Mouse (Mus musculus) forebrain, postnatal 0 days (tissue): ENCODE data around the gene Cartpt. TPM values are rescaled to one million over a fixed set of nuclear protein-coding genes. Genes with fewer than 3 reads are reported as not detected.

ENCODE experiments used
- ATAC-seq: fragments of 200-750 bp; cut with Nextera tagmentation; 2 replicates; pipeline ENCODE4 v1.8.0; 2017; ENCODE audit warnings: mild to moderate bottlenecking, moderate library complexity
- DNase-seq: peaks from one replicate; pipeline ENCODE4 v3.0.0-alpha.2; 2015
- H3K27ac ChIP-seq: fragments of 300-500 bp; sonication (generic); 2 replicates; pipeline ENCODE4 v1.5.1; 2014; ENCODE audit warnings: low read depth, mild to moderate bottlenecking, antibody characterized with exemption, low read length, moderate library complexity, mixed read lengths
- H3K27me3 ChIP-seq: fragments of 300-500 bp; sonication (generic); 2 replicates; pipeline ENCODE4 v1.6.1; 2014; ENCODE audit warnings: mild to moderate bottlenecking, low read length, mixed read lengths; ENCODE audit not compliant: insufficient read depth
- H3K36me3 ChIP-seq: fragments of 300-500 bp; sonication (generic); 2 replicates; pipeline ENCODE4 v1.6.1; 2014; ENCODE audit warnings: mild to moderate bottlenecking, moderate library complexity; ENCODE audit not compliant: insufficient read depth
- H3K4me1 ChIP-seq: fragments of 300-500 bp; sonication (generic); 2 replicates; pipeline ENCODE4 v1.6.1; 2014; ENCODE audit warnings: antibody characterized with exemption; ENCODE audit not compliant: insufficient read depth
- H3K4me2 ChIP-seq: fragments of 300-500 bp; sonication (generic); 2 replicates; pipeline ENCODE4 v1.6.1; 2014; ENCODE audit warnings: low read depth, mild to moderate bottlenecking, moderate library complexity
- H3K4me3 ChIP-seq: fragments of 300-500 bp; sonication (generic); 2 replicates; pipeline ENCODE4 v1.5.1; 2014; ENCODE audit warnings: low read depth, low read length, mixed read lengths
- H3K9ac ChIP-seq: fragments of 300-500 bp; sonication (generic); 2 replicates; pipeline ENCODE4 v1.6.1; 2014; ENCODE audit warnings: mild to moderate bottlenecking
- H3K9me3 ChIP-seq: fragments of 300-500 bp; sonication (generic); 2 replicates; pipeline ENCODE4 v1.6.1; 2016; ENCODE audit warnings: low read length
- CTCF ChIP-seq: sonication (generic); IDR thresholded peaks from 2 replicates; pipeline ENCODE4 v1.5.1; 2016; ENCODE audit warnings: antibody characterized with exemption, control low read depth, low read depth
- WGBS: fragments of 180-500 bp; shearing (Covaris S2); extraction: QIAGEN DNeasy Blood & Tissue Kit; methylation state at CpG from one replicate; pipeline ENCODE4 v1.1.7; 2014; 5-methylcytosine and 5-hydroxymethylcytosine counted together
- polyA plus RNA-seq: library from polyadenylated mRNA; unstranded; fragments of >200 nt; fragmentation: Nextera tagmentation; extraction: Ambion mirVana; gene quantifications from 2 replicates; pipeline ENCODE4 v1.2.1, GENCODE M21; 2015
- total RNA-seq: library from RNA; depleted of rRNA; stranded (reverse); fragments of >200 nt; gene quantifications from 2 replicates; pipeline ENCODE4 v1.2.3, GENCODE M21; 2014; rRNA removed

Cartpt gene
- total RNA-seq (3.0 and 3.2 TPM in 2 replicates), polyA plus RNA-seq (4.4 and 8.0 TPM in 2 replicates)

DNA sequence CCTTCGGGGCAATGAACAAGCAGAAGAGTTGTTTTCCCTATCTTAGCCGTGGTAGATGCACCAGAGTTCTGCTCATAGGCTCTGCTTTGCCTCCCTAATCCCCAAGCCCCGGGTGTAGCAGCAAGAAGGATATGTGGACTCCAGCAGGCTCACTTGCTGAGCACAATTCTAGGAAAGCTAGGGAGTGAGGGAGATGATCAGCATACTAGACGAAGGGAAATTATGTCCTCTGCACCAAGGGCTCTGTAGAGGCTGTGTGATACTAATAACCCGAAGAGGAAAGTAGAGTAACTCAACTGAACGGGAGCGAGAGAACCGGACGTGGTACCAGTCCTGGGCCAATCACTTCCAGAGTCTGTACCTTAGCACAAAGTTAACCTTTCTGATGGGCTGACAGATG is at the start of gene Cartpt:
Gene Cartpt, minus strand, starts transcription at position 127 of the 400 bp plus-strand sequence.
- peak within 1 kb of the TSS; percentile 59 for H3K4me2 ChIP-seq
- no peak for TF ChIP-seq CTCF
- H3K36me3 ChIP-seq = no peaks in the 10 kb centered on the region
- ATAC-seq (peak; percentile 23; the same call in 1 of the 2 replicates), DNase-seq (peak; percentile 10)
- no peak within 1 kb of the TSS for H3K27ac ChIP-seq
- peak within 1 kb of the TSS; percentile 31; the same call in 1 of the 2 replicates for H3K9ac ChIP-seq
- H3K27me3 ChIP-seq = peaks cover 20% of the 10 kb centered on the region
- H3K4me3 ChIP-seq = peak within 1 kb of the TSS; percentile 35
- no peaks in the 10 kb centered on the region for H3K9me3 ChIP-seq
- 41% methylated on average over 9 of the region's 9 CpGs for WGBS
- H3K4me1 ChIP-seq = peaks cover 6% of the 10 kb centered on the region; the same call in 1 of the 2 replicates

DNA sequence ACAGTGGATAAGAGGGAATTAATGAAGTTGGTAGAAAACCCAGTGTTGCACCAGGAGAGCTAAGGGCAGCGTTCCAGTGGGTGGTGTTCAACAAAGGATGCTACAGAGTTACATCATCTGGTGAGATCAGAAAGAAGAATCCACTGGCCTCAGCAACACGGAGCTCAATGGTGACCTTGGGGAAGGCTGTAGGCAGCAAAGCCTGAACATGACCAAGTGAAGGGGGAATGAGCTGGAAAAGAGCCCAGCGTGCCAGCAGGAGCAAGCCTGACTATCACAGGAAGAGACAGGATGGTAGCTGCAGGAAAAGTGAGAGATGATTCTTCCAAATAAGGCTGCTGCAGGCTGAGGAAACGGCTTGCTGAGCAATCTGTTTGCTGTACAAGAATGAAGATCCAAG is 46.5 kb upstream of the Cartpt start:
- WGBS = 67% methylated on average over 4 of the region's 4 CpGs
- H3K4me2 ChIP-seq = no peak overlapping the region
- TF ChIP-seq CTCF = no peak
- H3K9ac ChIP-seq = no peak overlapping the region
- H3K36me3 ChIP-seq = peaks cover 12% of the 10 kb centered on the region
- no peak overlapping the region for H3K4me3 ChIP-seq
- no peaks in the 10 kb centered on the region for H3K27me3 ChIP-seq
- H3K27ac ChIP-seq = no peak overlapping the region
- no peaks in the 10 kb centered on the region for H3K4me1 ChIP-seq
- no peak for ATAC-seq
- H3K9me3 ChIP-seq = no peaks in the 10 kb centered on the region
- DNase-seq = no peak

- no peaks in the 10 kb centered on the region for H3K9me3 ChIP-seq
- WGBS = 99% methylated on average over 2 of the region's 2 CpGs
- DNase-seq (no peak), ATAC-seq (no peak)
- 0 out of 2 replicates have a peak, but pooled peaks cover 6% of the 10 kb centered on the region for H3K4me1 ChIP-seq
- H3K27me3 ChIP-seq = no peaks in the 10 kb centered on the region
- H3K4me2 ChIP-seq = no peak overlapping the region
- 0 out of 2 replicates have a peak, but pooled peaks have one; percentile 5 for TF ChIP-seq CTCF
- no peak overlapping the region for H3K9ac ChIP-seq
- no peak overlapping the region for H3K4me3 ChIP-seq
- H3K36me3 ChIP-seq = no peaks in the 10 kb centered on the region
- H3K27ac ChIP-seq = no peak overlapping the region
Measured at GRCm38 (mm10) chr13:99943525-99943924, 42.6 kb upstream of the Cartpt start.

DNA sequence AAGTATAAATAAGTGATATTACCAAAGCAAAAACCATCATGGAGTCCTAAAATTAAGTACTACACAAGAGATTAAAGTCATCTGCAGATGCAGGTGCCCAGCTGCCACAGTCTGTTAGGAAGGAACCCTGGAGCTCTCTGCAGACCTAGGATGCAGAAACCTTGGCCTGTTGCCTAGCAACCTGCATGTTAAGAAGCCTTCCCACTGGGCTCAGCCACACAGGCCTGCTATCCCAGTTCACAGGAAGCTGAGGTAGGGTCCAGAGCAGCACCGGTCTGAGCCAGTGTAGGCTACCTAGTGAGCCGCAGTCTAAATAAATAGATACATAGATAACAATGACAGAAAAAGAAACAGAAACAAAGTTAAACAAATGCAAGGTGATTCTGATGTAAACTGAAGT is 39.7 kb upstream of the Cartpt start:
- 16% methylated on average over 2 of the region's 2 CpGs for WGBS
- peak; percentile 71 for ATAC-seq
- H3K36me3 ChIP-seq = no peaks in the 10 kb centered on the region
- no peak overlapping the region for H3K4me3 ChIP-seq
- H3K9me3 ChIP-seq = no peaks in the 10 kb centered on the region
- no peak for TF ChIP-seq CTCF
- H3K4me1 ChIP-seq = 0 out of 2 replicates have a peak, but pooled peaks cover 6% of the 10 kb centered on the region
- no peak overlapping the region for H3K9ac ChIP-seq
- no peak overlapping the region for H3K27ac ChIP-seq
- H3K27me3 ChIP-seq = no peaks in the 10 kb centered on the region
- no peak overlapping the region for H3K4me2 ChIP-seq
- DNase-seq = peak; percentile 50

- ATAC-seq (no peak), DNase-seq (no peak)
- no peak overlapping the region for H3K9ac ChIP-seq
Measured at GRCm38 (mm10) chr13:99939320-99939671, 38.4 kb upstream of the Cartpt start.

DNA sequence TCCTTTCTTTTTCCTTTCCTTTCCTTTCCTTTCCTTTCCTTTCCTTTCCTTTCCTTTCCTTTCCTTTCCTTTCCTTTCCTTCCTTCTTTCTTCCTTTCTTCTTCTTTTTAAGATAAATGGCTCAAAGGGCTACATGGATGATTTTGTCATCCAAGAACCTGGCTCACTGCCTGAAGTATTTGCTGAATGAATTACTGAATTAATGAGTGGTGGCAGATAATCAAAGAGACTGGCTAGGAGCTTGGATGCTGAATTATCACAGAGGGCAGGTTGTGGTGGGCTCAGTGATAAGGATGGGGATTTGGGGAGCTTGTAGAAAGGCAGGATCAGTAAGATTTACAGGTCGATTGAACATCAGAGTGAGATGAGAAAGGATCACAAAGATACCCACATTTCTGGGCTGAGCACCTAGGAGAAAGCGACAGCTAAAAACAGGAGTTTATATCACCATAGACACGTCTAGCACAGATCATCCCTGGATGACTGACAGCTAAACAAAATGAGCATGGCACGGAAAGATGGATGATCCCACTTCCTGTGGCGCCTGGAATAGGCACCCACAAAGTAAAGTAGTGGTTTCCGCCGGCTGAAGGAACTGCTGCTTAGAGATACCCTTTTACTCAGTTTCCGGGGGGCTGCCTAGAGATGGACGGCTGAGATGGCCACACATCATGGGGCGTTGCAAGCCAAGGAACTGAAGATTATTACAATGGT is 37.9 kb upstream of the Cartpt start:
- ATAC-seq (no peak), DNase-seq (no peak)
- H3K27ac ChIP-seq = no peak overlapping the region
- 0 out of 2 replicates have a peak, but pooled peaks cover 6% of the 10 kb centered on the region for H3K4me1 ChIP-seq
- H3K36me3 ChIP-seq = no peaks in the 10 kb centered on the region
- H3K27me3 ChIP-seq = no peaks in the 10 kb centered on the region
- no peak overlapping the region for H3K9ac ChIP-seq
- no peak overlapping the region for H3K4me2 ChIP-seq
- no peaks in the 10 kb centered on the region for H3K9me3 ChIP-seq
- H3K4me3 ChIP-seq = no peak overlapping the region
- 76% methylated on average over 10 of the region's 10 CpGs for WGBS
- no peak for TF ChIP-seq CTCF

More at GRCm38 (mm10) chr13:99939320-99939671, 38.4 kb upstream of the Cartpt start:
- Histone ChIP-seq H3K9me3 (no peaks in the 10 kb centered on the region), H3K4me1 (0 out of 2 replicates have a peak, but pooled peaks cover 6% of the 10 kb centered on the region), H3K27ac (no peak overlapping the region), H3K4me2 (no peak overlapping the region), H3K36me3 (no peaks in the 10 kb centered on the region), H3K27me3 (no peaks in the 10 kb centered on the region), H3K4me3 (no peak overlapping the region)
- TF ChIP-seq CTCF = no peak
- 45% methylated on average over 8 of the region's 8 CpGs for WGBS

GRCm38 (mm10) chr13:99937741-99938140 is 36.9 kb upstream of the Cartpt start:
- H3K27ac ChIP-seq = no peak overlapping the region

More at GRCm38 (mm10) chr13:99937741-99938140, 36.9 kb upstream of the Cartpt start:
- H3K4me3 ChIP-seq = no peak overlapping the region
- ATAC-seq (0 out of 2 replicates have a peak, but pooled peaks have one; percentile 14), DNase-seq (peak; percentile 20)
- no peak overlapping the region for H3K9ac ChIP-seq
- no peak for TF ChIP-seq CTCF
- H3K27me3 ChIP-seq = no peaks in the 10 kb centered on the region
- WGBS = 9% methylated on average over 3 of the region's 3 CpGs
- H3K36me3 ChIP-seq = no peaks in the 10 kb centered on the region
- no peaks in the 10 kb centered on the region for H3K9me3 ChIP-seq
- 0 out of 2 replicates have a peak, but pooled peaks cover 6% of the 10 kb centered on the region for H3K4me1 ChIP-seq
- no peak overlapping the region for H3K4me2 ChIP-seq
